Mouse (Mus musculus) thymus, postnatal 4 days (tissue): Measurements from ENCODE around the gene Fam71f2.

Experiments
- DNase-seq: peaks from one replicate; pipeline ENCODE4 v3.0.0; 2021

The Fam71f2 gene

DNA sequence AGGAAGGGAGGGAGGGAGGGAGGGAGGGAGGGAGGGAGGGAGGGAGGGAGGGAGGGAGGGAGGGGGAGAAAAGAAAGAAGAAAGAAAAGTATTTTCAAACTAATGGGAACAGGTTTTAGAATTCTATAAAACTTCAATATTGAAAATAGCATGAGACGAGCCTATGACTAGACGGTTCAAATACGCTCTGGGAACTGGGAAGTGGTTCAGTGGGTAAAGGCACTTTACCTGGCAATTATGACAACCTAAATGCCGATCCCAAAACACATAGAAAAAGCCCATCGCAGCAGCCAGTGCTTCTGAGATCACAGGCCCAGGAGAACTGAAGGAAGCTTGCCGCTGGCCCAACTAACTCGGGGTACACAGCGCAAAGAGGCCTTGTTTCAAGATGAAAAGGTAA, at the start of gene Fam71f2:
Fam71f2 (plus strand) TSS at position 301 of the 400 bp plus-strand sequence.
- DNase-seq: no peak

- no peak for DNase-seq
Measured at GRCm38 (mm10) chr6:29230386-29230785, 49.0 kb upstream of the Fam71f2 start.

- peak; percentile 69 for DNase-seq
Measured at GRCm38 (mm10) chr6:29231799-29232198, 47.6 kb upstream of the Fam71f2 start.

DNA sequence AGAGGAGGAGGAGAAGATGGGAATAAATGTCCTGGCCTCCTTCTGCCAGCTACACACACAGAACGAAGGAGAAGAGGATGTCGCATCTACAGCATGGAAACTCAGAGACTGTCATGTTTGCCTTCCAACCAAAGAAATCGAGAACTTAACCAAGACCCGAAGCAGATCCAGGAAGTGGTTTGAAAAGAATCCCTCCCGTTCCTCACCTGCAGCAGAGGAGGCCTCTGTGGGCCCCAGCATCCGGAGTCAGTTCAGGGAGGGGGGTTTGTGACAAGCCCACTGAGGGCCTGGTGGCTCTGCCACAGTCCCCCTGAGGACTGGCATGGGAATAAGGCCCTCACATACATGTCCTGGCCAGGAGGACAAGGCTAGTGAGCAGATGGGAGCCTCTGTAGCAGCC, 47.1 kb upstream of the Fam71f2 start:
- DNase-seq: peak; percentile 78

DNA sequence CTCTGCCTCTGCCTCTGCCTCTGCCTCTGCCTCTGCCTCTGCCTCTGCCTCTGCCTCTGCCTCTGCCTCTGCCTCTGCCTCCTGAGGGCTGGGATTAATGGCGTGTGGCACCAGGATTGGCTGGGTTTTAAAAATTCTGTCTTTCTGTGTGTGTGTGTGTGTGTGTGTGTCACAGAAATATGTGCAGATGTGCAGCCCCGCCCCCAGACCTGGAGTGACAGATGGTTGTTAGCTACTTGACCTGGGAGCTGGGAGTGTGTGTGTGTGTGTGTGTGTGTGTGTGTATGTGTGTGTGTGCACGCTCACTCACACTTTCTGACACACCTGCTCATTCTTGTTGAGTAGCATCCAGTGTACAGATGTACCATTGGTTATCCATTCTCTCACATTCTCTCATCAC, 45.7 kb upstream of the Fam71f2 start:
- peak; percentile 66 for DNase-seq

DNA sequence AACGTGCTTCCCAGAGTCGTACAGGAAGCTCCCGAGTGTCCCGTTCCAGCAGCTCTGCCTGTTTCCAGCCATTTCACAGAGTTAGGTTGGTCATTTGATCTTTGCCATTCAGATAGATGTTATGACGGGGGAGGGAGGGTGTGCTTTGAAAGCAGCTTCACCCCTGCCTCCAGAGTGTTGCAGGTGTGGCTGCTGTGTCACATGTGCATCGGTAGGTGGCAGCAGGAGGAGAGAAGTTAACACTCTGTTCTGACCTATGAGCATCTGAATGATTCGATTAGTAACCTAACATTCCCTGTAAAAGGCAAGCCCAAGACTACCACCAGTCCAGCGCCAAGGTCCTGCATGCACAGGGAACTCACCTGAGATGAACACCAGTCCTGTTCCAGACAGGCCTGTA, 45.1 kb upstream of the Fam71f2 start:
- DNase-seq: peak; percentile 78

GRCm38 (mm10) chr6:29240806-29241205, 38.6 kb upstream of the Fam71f2 start:
- peak; percentile 83 for DNase-seq

DNA sequence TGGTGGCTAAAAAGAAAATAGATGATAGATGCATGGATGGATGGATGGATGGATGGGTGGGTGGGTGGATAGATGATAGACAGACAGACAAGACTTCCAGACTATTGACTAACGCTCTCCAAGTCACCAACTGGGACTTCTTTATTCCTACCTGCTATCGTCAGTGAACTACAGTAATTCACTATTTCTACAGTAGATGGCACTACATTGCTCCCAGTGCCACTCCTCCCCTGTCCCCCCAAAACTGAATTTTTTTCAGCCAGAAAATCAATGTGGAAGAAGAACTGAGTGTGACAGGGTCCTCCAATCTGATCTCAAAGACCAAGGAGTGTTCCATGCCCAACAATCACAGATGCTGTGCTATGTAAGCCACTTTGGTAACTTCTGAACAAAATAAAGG, 37.7 kb upstream of the Fam71f2 start:
- DNase-seq: no peak

DNA sequence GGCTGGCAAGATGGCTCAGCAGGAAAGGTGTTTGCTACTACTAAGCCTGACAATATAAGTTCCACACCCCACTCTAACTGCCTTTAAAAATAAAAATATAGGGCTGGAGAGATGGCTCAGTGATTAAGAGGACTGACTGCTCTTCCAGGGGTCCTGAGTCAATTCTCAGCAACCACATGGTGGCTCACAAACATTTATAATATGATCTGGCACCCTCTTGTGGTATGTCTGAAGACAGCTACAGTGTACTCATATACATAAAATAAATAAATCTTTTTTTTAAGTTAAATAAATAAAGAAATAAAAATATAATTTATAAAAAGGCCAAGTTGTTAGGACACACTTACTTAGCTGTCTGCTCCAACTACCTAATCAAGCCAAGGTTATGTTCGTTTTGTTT, 37.1 kb upstream of the Fam71f2 start:
- DNase-seq: no peak

GRCm38 (mm10) chr6:29245272-29246120, 33.9 kb upstream of the Fam71f2 start:
- no peak for DNase-seq

DNA sequence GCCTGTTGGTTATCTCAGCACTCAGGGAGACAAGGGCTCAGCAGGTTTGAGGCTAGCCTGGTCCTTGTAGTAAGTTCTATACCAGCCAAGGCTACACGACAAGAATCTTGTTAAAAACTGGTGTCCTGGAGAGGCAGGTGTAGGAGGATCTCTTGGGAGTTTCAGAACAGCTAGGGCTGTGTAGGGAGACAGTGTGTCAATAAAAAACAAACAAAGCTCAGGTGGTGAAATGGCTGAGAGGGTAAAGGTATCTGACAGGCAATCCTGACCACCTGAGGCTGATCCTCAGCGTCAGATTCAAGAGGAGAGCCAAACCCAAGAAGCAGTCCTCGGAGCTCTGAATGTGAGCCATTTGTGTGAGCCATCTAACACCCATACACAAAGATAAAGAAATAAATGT, 33.2 kb upstream of the Fam71f2 start:
- no peak for DNase-seq

GRCm38 (mm10) chr6:29246585-29246984, 32.8 kb upstream of the Fam71f2 start:
- DNase-seq: no peak

DNA sequence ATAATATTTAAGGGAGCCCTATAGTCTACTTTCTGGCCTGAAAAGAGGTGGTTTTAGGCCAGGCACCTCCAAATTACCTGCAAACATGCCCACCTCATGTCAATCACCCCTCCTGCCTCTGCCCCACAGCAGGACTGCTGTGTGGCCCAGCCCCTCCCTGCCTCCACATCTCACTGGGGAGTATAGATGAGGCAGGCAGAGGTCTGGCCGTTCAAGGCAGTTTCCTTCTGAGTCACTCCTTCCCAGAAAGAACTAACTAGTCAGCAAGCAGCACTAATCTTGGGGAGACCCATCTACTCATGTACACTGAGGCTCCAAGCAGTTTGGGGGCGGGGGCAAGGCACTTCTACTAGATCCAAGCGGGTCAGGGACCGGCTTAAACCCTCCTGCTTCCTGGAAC, 32.3 kb upstream of the Fam71f2 start:
- no peak for DNase-seq

DNA sequence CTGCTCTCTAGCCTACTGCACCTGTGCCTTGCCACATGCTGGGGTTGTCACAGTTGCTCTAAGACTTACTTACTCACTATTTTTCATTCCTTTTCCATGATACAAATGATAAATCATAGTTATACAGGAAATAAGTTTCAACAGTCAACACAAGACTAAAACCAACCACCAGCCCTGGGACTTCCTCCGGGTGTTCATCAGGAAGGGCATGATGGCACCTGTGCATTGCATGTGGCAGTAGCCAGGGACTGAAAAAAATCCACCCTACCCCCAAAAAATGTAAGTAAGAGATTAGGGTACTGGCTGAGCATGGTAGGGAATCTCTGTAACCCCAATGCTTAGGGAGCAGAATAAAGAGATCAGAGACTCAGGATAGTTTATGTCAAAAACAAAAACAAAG, 20.0 kb upstream of the Fam71f2 start:
- DNase-seq: peak; percentile 33

- no peak for DNase-seq
Measured at GRCm38 (mm10) chr6:29261831-29262230, 17.6 kb upstream of the Fam71f2 start.

GRCm38 (mm10) chr6:29263650-29264455, 15.5 kb upstream of the Fam71f2 start:
- DNase-seq: no peak

GRCm38 (mm10) chr6:29264456-29264781, 15.0 kb upstream of the Fam71f2 start:
- DNase-seq: no peak

GRCm38 (mm10) chr6:29266936-29267335, 12.5 kb upstream of the Fam71f2 start:
- DNase-seq: no peak

DNA sequence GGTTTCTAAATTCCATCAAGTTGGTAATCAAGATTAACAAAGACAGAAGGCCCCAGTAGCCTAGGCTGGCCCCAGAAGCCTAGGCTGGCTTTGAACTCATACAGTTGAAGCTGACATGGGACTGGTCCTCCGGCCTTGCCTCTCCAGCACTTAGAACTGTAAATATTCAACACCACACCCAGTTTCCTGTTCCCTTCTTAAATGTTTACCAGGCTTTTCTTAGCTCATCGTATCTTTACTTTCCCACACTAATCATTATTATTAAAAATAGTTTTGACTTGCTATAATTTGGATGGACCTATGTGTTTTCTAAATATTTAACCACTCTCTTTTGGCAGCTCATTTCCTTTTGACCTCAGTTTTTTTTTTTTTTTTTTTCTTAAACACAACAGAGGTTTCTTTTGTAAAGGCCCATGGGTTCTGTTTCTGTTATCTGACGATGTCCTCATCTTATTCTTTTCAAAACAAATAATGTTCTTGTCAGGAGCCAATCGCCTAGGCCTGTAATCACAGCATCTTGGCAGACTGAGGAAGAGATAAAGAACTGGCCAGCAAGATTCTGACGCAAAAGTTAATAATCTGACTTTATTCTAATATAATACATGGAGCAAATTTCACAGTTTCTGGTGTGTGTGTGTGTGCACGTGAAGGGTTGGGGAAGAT, 10.3 kb upstream of the Fam71f2 start:
- no peak for DNase-seq

DNA sequence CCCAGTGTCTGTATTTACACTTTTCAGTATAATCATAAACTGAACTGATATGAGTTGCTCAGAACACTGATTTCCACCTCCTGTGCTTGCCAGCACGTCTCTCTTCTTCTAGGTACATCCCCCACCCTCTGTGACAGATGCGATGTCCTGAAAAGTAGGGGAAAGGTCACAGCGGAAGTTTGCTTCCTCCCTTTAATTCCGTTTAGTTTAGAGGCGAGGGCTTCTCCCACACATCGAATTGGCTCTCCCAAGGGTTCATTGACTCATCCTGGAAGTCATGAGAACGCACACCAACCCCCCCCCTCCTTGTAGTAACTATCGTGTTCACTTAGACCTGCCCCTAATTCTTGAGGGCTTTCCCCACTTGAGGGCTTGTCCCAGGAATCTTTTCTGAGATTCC, 8.4 kb upstream of the Fam71f2 start:
- DNase-seq: peak; percentile 32

- DNase-seq: peak; percentile 91
Measured at GRCm38 (mm10) chr6:29272312-29273072, 6.9 kb upstream of the Fam71f2 start, which contains the start of gene Hilpda. Hilpda (plus strand) TSS chr6:29272488.

GRCm38 (mm10) chr6:29276746-29277145, 2.6 kb upstream of the Fam71f2 start:
- DNase-seq: no peak
